Mouse (Mus musculus) C2C12 (cell line): ENCODE measurements around the gene Gpc5. TPM values are rescaled to one million over a fixed set of nuclear protein-coding genes. Genes with fewer than 3 reads are reported as not detected.

ENCODE experiments used
- H3K27me3 ChIP-seq: one replicate; pipeline ENCODE4 v1.6.1; 2011; ENCODE audit not compliant: control insufficient read depth, insufficient read depth, insufficient read length
- H3K36me3 ChIP-seq: one replicate; pipeline ENCODE4 v1.6.1; 2011; ENCODE audit not compliant: control insufficient read depth, insufficient read depth
- H3K4me3 ChIP-seq: one replicate; pipeline ENCODE4 v1.5.1; 2011; ENCODE audit warnings: mild to moderate bottlenecking, control low read depth; ENCODE audit not compliant: poor library complexity, insufficient read depth, severe bottlenecking
- H3K79me2 ChIP-seq: one replicate; pipeline ENCODE4 v1.6.1; 2011; ENCODE audit not compliant: control insufficient read depth, insufficient read depth
- H3K79me3 ChIP-seq: one replicate; pipeline ENCODE4 v1.6.1; 2011; ENCODE audit warnings: low read depth, control low read depth
- H3ac ChIP-seq: one replicate; pipeline ENCODE3; 2011; ENCODE audit warnings: low read depth; ENCODE audit not compliant: control insufficient read depth, insufficient read length
- CEBPB ChIP-seq: IDR thresholded peaks from one replicate; pipeline ENCODE4 v1.6.1; 2011; ENCODE audit warnings: low read depth, mild to moderate bottlenecking, control low read depth, moderate library complexity
- CTCF ChIP-seq: IDR thresholded peaks from one replicate; pipeline ENCODE4 v1.5.1; 2011; ENCODE audit not compliant: control insufficient read depth, insufficient read depth, insufficient read length
- FOSL1 ChIP-seq: IDR thresholded peaks from one replicate; pipeline ENCODE4 v1.8.0; 2011; ENCODE audit warnings: mild to moderate bottlenecking, low read length; ENCODE audit not compliant: poor library complexity, insufficient read depth, severe bottlenecking
- MAX ChIP-seq: IDR thresholded peaks from one replicate; pipeline ENCODE4 v1.6.1; 2011; ENCODE audit warnings: mild to moderate bottlenecking, control low read depth
- MYOD1 ChIP-seq: IDR thresholded peaks from one replicate; pipeline ENCODE4 v1.6.1; 2011; ENCODE audit warnings: low read depth; ENCODE audit not compliant: control insufficient read depth, insufficient read length
- MYOG ChIP-seq: IDR thresholded peaks from one replicate; pipeline ENCODE4 v1.6.1; 2011; ENCODE audit not compliant: control insufficient read depth, insufficient read length; ENCODE audit errors: extremely low read depth
- USF1 ChIP-seq: IDR thresholded peaks from one replicate; pipeline ENCODE4 v1.6.1; 2011; ENCODE audit warnings: low read depth, mild to moderate bottlenecking, control low read depth, moderate library complexity
- polyA plus RNA-seq: library from polyadenylated mRNA; unstranded; fragments of >200 nt; fragmentation: generic; extraction: Trizol; gene quantifications from one replicate; pipeline ENCODE4 v1.2.1, GENCODE M21; 2012; ENCODE audit warnings: missing spikeins

The Gpc5 gene
- polyA plus RNA-seq, 1 experiment, result not detected

DNA sequence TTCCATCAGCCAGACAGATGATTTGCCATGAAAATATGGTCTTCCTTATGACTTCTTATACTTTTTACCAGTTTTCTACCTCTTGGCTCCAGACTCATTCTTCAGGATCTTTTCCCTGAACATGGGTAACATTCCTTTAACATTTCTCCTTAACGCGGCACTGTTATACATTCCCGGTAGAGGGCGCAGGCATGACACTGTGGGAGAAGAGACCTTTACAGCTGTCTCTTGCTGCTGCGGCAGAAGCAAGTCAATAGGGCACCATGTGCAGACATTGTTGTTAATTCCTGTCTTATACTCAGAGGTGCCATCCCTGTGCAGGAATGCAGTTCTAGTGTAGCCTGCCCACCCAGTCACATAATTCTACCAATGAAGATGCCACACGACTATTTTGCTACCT lies 1115.0 kb downstream of the Gpc5 start:
- no peaks in the 10 kb centered on the region for H3K27me3 ChIP-seq
- TF ChIP-seq MYOG (no peak), CTCF (no peak), CEBPB (no peak), MYOD1 (no peak), USF1 (no peak), FOSL1 (no peak), MAX (no peak)
- no peaks in the 10 kb centered on the region for H3K36me3 ChIP-seq
- H3ac ChIP-seq, result no peak overlapping the region
- no peaks in the 10 kb centered on the region for H3K79me3 ChIP-seq
- H3K79me2 ChIP-seq, result no peaks in the 10 kb centered on the region
- H3K4me3 ChIP-seq, result no peak overlapping the region

DNA sequence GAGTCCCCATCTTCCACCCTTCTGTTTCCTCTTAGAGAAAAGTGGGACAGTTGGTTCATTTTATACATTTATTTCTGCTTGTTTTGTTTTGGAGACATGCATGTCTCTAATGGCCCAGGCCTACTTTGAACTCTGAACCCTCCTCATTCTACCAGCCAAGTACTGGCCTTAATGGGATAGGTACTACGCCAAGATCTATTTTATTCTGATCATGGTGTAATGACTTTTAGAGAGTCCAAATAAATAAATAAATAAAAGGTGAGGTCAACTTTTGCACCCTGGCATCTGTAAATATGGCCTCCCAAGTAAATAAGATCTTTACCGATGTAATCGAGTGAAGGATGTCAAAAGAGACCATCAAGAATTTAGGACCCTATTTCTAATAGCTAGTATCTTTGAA lies 1116.6 kb downstream of the Gpc5 start:
- H3K36me3 ChIP-seq, result no peaks in the 10 kb centered on the region
- TF ChIP-seq MYOG (no peak), MYOD1 (no peak), FOSL1 (no peak), CEBPB (no peak), CTCF (no peak), MAX (no peak), USF1 (no peak)
- H3K27me3 ChIP-seq, result no peaks in the 10 kb centered on the region
- no peaks in the 10 kb centered on the region for H3K79me2 ChIP-seq
- no peaks in the 10 kb centered on the region for H3K79me3 ChIP-seq
- H3ac ChIP-seq, result no peak overlapping the region
- no peak overlapping the region for H3K4me3 ChIP-seq

DNA sequence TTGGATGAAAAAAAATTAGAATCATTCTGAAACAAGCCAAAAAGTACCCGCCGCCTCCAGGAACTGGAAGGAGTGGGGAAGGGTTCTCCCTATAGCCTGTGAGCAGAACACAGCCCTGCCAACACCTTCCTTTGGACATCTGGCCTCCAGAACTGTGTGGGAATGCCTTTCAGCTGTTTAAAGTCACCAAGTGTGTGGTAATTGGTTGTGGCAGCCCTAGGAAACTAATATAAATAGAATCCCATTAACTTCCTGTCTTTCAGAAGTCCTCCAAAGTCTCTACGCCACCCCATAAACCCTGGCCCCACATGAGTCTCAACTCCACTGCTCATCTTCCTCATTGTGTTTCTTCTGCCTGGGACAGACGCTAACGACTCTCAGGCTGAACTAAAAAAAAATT lies 1117.0 kb downstream of the Gpc5 start:
- Histone ChIP-seq H3K27me3 (no peaks in the 10 kb centered on the region), H3K79me3 (no peaks in the 10 kb centered on the region), H3ac (no peak overlapping the region), H3K36me3 (no peaks in the 10 kb centered on the region), H3K79me2 (no peaks in the 10 kb centered on the region), H3K4me3 (no peak overlapping the region)
- TF ChIP-seq USF1 (no peak), MYOG (no peak), MYOD1 (no peak), CTCF (no peak), CEBPB (no peak), FOSL1 (no peak), MAX (no peak)

DNA sequence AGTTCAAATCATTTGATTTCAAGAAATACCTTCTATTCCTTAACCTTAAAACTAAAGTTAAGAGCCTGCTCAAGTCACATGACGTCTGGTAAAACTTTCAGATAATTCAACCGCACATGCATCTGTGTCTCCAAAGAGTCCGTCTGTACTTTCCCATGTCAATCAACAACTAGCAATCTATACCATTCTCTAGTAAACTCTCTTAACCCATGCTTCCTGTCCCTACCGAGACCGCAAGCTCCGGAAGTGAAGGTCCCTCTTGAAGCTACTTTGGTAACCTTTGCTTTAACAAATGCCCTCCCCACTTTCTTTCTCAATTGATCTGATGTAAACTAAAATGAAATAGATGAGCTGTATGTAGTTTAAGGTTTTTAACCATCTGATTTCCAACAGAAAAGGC lies 1118.3 kb downstream of the Gpc5 start:
- no peaks in the 10 kb centered on the region for H3K36me3 ChIP-seq
- no peaks in the 10 kb centered on the region for H3K27me3 ChIP-seq
- H3K79me3 ChIP-seq, result no peaks in the 10 kb centered on the region
- no peaks in the 10 kb centered on the region for H3K79me2 ChIP-seq
- H3ac ChIP-seq, result no peak overlapping the region
- H3K4me3 ChIP-seq, result no peak overlapping the region
- TF ChIP-seq CEBPB, result no peak
- TF ChIP-seq FOSL1, result no peak
- no peak for TF ChIP-seq MYOD1
- no peak for TF ChIP-seq MYOG
- TF ChIP-seq USF1, result no peak
- TF ChIP-seq CTCF, result no peak
- TF ChIP-seq MAX, result no peak

DNA sequence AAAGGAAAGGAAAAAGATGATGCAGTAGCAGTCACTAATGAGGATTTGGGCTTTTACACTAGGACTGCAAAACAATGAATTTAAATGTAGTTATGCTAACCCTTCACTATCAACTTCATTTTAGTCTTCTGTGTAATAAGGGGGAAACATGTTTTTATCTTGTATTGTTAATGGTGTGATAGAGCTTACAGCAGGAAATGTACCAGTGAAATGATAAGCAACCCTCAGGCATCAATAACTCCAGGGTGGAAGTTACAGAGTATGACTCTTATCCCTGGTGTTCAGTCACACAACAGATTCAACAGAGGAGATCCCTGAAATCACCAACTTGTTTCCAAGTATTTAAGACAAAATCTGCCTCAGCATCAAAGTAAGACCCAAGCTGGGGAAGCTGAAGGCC lies 1120.0 kb downstream of the Gpc5 start:
- H3K36me3 ChIP-seq, result no peaks in the 10 kb centered on the region
- H3K4me3 ChIP-seq, result no peak overlapping the region
- no peaks in the 10 kb centered on the region for H3K27me3 ChIP-seq
- TF ChIP-seq FOSL1, result no peak
- no peak for TF ChIP-seq MYOG
- TF ChIP-seq MYOD1, result no peak
- no peak for TF ChIP-seq CTCF
- no peaks in the 10 kb centered on the region for H3K79me3 ChIP-seq
- H3K79me2 ChIP-seq, result no peaks in the 10 kb centered on the region
- H3ac ChIP-seq, result no peak overlapping the region

DNA sequence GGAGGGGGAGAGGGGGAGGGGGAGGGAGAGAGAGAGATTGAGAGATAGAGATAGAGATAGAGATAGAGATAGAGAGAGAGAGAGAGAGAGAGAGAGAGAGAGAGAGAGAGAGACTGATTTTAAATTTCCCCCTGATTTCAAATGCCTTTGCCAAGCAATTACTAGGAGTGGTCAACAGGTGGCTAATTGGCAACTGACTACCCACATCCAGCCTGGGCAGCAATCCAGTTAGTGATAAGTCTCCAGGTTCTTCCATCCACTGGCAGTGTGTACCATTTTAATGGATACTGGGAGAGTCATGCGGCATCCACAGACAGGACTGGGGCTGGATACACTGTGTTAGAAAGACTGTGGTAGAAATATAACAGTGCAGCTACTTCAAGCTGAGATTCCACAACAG lies 1166.1 kb downstream of the Gpc5 start:
- H3K79me2 ChIP-seq, result no peaks in the 10 kb centered on the region
- TF ChIP-seq FOSL1 (no peak), MYOD1 (no peak), USF1 (no peak), MYOG (no peak), CTCF (no peak), CEBPB (no peak), MAX (no peak)
- no peak overlapping the region for H3K4me3 ChIP-seq
- H3K27me3 ChIP-seq, result no peaks in the 10 kb centered on the region
- no peaks in the 10 kb centered on the region for H3K36me3 ChIP-seq
- H3K79me3 ChIP-seq, result no peaks in the 10 kb centered on the region
- H3ac ChIP-seq, result no peak overlapping the region
